Mouse (Mus musculus) gastrocnemius, postnatal 36 days (tissue): ENCODE data around the gene Zfp827. TPM values are rescaled to one million over a fixed set of nuclear protein-coding genes. Genes with fewer than 3 reads are reported as not detected.
A peak's percentile ranks its signal among the peaks of the same experiment; 100 is the strongest.

Experiments used
- DNase-seq, 2 experiments: peaks; one replicate each; pipeline ENCODE4 v3.0.0; 2022
- intact Hi-C: fragments of 180-260 bp; cut with DNase I; formaldehyde crosslinking; loops from one replicate; pipeline ENCODE4 v1.15.1; 2025
- total RNA-seq, 2 experiments: library from RNA; stranded (reverse); gene quantifications; 2 replicates each; pipeline ENCODE4 v1.2.3; 2021

Zfp827 gene
- total RNA-seq, 2 experiments from 2014 or later: 1.8 to 6.5 TPM

DNA sequence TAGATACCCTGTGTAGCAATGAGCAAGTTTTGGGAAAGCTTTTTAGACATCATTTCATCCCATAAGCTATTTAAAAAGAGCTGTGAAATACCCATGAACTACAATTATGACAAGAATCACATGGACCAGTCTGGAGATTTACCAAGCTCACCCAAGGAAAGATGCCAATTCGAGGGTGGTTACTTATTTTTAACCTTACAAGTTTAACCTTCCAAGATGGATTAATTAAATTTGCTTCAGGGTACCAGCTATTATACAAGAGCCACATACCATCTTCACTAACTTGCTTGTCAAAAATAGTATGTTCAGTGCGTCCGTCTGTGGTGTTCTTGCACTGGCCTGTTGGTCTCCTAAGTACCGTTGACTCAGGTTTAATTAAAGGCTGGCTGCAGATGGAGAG is 123.4 kb downstream of the Zfp827 start:
- no peak for DNase-seq
- intact Hi-C loops: no loop called here

GRCm38 (mm10) chr8:79153201-79153600 is 125.0 kb downstream of the Zfp827 start:
- no peak for DNase-seq
- intact Hi-C loops: no loop called here

GRCm38 (mm10) chr8:79153637-79154036 is 125.4 kb downstream of the Zfp827 start:
- intact Hi-C loops: no loop called here
- DNase-seq: no peak

DNA sequence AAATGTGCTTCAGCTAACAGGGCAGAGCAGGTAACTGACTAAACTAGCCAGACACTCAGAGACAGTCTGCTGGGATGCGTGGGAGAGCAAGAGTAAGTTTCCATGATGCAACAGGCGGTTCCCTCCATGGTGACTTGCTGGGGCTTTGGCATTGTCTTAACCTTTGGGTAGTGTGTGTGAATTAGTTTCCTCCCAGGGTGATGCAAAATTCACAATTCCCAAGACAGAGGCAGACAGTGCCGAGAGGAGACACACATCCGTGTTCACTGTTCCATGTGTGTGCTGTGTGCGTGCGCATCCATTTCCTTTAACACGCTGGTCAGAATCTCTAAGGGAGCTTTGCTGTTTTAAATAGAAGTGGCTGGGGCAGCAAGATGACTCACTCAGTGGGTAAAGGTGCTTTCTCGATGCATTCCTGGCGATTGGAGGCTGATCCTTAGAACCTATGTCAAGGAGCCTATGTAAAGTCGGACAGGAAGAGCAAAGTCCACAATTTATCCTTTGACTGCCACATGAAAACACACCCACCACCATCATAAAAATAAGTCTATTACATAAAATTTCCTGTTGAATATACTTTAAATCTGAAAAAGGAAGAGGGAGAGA is 127.4 kb downstream of the Zfp827 start:
- intact Hi-C loops: no loop called here
- DNase-seq: no peak

- DNase-seq: no peak
- intact Hi-C loops: no loop called here
Observed at GRCm38 (mm10) chr8:79157366-79157765, 129.1 kb downstream of the Zfp827 start.

- intact Hi-C loops: no loop called here
- DNase-seq: no peak
Observed at GRCm38 (mm10) chr8:79158357-79158756, 130.1 kb downstream of the Zfp827 start.

DNA sequence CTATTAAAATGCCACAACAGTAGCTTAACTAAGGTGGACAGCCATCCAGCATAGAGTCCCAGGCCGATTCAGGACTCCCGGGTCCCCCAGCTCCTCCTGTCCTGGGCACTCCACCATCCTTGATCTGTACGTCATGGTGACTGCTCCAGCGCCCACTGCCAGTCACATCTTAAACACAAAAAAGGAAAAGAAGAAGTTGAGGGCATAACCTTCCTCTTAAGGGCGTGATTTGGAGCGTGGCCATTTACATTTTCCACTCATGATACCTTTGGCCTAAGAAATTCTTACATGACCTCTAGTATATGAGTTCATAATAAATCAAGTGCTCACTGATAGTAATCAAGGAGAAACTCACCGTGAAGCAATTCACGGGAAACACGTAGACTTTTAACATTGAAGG is 131.2 kb downstream of the Zfp827 start:
- intact Hi-C loops: no loop called here
- DNase-seq: no peak

- intact Hi-C loops: no loop called here
- no peak for DNase-seq
Observed at GRCm38 (mm10) chr8:79160302-79160701, 132.1 kb downstream of the Zfp827 start.

- intact Hi-C loops: no loop called here
- DNase-seq: no peak
Observed at GRCm38 (mm10) chr8:79161172-79161778, 133.0 kb downstream of the Zfp827 start.

DNA sequence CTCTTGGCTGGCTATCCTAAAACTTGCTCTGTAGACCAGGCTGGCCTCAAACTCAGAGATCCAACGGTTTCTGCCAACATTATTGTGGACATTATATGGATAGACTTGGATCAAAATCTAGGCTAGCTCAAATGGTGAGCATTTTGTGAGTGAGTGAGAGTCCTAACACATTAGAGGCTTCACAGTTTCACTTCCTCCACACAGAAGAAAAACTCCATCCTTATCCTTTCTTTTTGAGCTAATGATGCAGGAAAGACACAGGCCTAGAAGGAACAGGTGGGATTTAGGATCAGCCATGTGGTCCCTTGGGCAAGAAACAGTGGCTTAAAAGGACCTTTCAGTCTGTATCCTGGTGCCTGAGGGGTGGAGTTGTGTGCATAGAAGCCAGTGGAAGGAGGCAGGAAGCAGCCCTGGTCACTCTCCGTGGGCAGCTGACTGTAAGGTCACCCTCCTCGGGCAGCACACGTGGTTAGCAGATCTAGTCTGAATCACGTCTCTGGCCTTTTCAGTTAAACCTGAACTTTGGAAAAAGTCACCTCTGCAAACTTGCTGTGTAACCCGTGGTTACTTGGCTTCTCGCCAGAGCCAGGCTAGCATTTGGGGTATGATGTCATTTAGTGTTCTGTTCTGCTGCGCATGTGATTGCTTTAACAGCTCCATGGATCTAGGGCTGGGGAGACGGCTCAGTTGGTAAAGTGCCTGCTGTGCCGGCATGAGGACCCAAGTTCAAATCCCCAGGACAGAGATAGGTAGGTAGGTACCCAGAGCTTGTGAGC is 134.5 kb downstream of the Zfp827 start:
- intact Hi-C loops: no loop called here
- DNase-seq: peak; percentile 31 to 56

GRCm38 (mm10) chr8:79164336-79164735 is 136.1 kb downstream of the Zfp827 start:
- no peak for DNase-seq
- intact Hi-C loops: no loop called here

DNA sequence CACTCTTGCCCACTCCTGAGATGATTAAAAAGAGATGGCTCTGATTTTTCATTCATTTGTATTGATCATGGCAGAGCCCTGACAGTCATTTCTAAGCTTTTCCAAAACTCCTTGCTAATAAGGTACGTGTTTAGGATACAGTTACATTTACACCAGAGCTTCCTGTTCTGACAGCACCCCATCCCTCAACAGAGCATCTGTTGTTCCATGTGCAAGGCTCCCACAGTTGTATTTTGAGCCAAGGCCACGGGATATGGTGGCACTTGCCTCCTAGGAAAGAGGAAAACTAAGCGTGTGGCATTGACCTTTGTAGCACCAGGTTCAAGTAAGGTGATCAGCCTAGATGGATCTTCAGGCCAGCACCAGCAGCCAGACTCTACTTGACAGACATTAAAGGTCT is 137.0 kb downstream of the Zfp827 start:
- DNase-seq: no peak
- intact Hi-C loops: no loop called here

DNA sequence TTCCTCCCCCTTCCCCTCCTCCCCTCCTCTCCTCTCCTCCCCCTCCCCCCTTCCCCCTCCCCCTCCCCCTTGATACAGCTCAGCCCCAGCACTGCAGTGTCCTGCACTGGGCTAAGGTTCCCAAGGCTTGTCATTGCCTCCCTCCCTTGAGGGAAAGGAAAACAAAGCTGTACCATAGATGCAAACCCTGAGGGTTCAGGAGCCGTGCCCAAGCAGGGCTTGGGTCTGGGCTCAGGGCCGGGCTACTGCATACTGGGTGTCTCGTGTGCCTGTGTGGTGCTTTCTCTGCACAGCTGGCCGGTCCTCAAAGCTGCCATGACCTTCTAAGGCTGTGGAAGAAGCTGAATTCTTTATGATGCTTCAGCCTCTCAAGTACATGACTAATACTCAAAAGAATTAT is 145.4 kb downstream of the Zfp827 start:
- intact Hi-C loops: no loop called here
- DNase-seq: no peak

DNA sequence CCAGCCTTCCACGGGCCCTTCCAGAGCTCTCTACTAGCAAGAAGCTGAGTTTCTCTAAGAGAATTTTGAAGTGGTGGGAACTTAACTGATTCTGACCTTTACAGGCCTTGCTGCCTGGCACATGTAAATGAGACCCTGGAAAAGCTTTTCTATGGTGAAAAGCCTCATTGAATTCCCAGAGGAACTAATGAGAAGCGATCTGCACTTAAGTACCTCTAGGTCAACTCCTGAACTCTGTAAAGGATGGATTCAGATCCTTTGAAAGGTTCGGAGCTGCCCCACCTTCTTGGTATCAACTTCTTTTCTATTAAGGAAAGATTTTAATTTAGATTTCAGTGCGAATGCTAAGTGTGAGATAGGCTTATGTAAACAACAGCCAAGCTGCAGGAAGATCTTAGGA is 147.8 kb downstream of the Zfp827 start:
- intact Hi-C loops: no loop called here
- DNase-seq: no peak

- no peak for DNase-seq
Observed at GRCm38 (mm10) chr8:79179678-79180077, 151.4 kb downstream of the Zfp827 start.

DNA sequence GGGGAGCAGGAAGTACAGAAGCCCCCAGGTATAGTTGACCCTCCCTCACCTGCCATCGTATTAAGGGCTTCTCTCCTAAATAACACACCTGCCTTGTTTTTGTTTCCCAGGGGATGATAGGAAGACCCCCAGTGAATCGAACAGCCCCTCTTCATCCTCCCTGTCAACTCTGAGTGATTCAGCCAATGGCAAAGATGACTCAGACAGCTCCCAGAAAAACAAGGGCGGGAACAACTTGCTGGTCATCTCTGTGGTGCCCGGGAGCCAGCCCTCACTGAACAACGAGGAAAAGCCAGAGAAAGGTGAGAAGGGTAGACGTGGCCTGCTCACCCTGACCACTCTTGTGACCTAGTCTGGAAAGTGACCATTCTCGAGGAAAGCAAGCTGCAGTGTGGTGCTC is 157.3 kb downstream of the Zfp827 start:
- no peak for DNase-seq
- intact Hi-C loops: no loop called here

More at GRCm38 (mm10) chr8:79179678-79180077, 151.4 kb downstream of the Zfp827 start:
- intact Hi-C loops: no loop called here

- intact Hi-C loops: no loop called here
- no peak for DNase-seq
Observed at GRCm38 (mm10) chr8:79190071-79190470, 161.8 kb downstream of the Zfp827 start.

DNA sequence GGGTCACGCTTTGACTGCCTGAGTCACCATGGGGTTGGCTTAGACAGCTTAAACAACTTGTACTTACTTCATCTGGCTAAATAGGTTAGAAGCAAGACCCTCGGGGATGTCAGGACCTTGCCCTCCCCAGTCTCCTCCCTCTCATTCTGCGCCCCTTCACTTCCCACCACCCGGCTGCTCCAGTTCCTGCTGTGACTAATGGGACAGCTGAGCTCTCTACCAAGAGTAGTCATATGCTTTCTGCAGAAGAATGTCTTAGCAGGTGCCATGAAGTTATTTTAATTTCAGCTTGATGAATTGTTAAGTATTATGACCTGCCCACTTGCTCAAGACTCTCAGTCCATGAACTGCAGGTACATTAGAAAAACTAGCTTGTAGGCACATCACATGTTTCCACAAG is 168.2 kb downstream of the Zfp827 start:
- no peak for DNase-seq
- intact Hi-C loops: no loop called here

- intact Hi-C loops: no loop called here
- DNase-seq: no peak
Observed at GRCm38 (mm10) chr8:79198675-79199074, 170.4 kb downstream of the Zfp827 start.

DNA sequence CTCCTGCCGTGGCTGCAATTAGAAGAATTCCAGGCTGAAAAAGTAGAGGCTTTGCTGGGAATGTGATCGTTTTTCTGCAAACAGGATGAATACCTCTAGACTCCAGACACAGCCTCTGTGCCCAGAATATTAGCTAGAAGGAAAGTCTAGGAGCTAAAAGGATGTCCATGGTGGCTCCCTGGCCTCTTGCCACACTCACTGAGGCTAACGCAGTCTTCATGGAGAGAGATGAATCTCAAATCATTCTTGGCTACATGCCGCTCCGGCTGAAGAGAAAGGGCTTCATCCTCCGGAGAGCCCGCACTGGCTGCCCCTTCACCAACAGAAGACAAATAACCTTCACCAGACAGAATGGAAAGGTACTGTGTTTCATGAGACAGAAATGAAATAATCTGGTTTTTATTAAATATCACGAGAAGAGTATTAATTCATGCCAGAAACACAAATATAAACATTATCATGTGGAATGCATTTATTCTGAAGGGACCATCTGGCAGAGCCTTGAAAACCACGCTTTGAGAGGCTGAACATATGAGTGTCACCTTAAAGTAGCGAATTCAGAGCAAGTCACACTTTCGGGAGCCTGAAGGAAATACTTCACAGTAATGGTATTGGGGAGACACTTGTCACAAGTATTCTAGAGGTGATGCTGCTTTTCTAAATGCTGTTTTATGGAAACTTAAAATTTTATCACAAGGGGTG is 173.4 kb downstream of the Zfp827 start:
- intact Hi-C loops: no loop called here
- DNase-seq: no peak

- intact Hi-C loops: no loop called here
- DNase-seq: peak in 1 of 2 experiments; percentile 19
Observed at GRCm38 (mm10) chr8:79206895-79207294, 178.7 kb downstream of the Zfp827 start.
